Mouse (Mus musculus) neural tube, embryonic 11.5 days (tissue): ENCODE results near the gene Lrrc8a. TPM values are rescaled to one million over a fixed set of nuclear protein-coding genes. Genes with fewer than 3 reads are reported as not detected.

ENCODE experiments used
- ATAC-seq: fragments of 200-750 bp; cut with Nextera tagmentation; 2 replicates; pipeline ENCODE4 v1.8.0; 2017; ENCODE audit warnings: moderate number of reproducible peaks, mild to moderate bottlenecking, moderate TSS enrichment, moderate library complexity; ENCODE audit not compliant: insufficient read depth, low FRiP score, low TSS enrichment
- DNase-seq: peaks from one replicate; pipeline ENCODE4 v3.0.0-alpha.2; 2015; ENCODE audit warnings: low spot score
- H3K27ac ChIP-seq: fragments of 300-500 bp; sonication (generic); 2 replicates; pipeline ENCODE4 v1.5.1; 2014; ENCODE audit warnings: low read depth, mild to moderate bottlenecking, low read length
- H3K27me3 ChIP-seq: fragments of 300-500 bp; sonication (generic); 2 replicates; pipeline ENCODE4 v1.6.1; 2014; ENCODE audit warnings: mild to moderate bottlenecking, low read length, mixed read lengths; ENCODE audit not compliant: control insufficient read depth, insufficient read depth
- H3K36me3 ChIP-seq: fragments of 300-500 bp; sonication (generic); 2 replicates; pipeline ENCODE4 v1.6.1; 2014; ENCODE audit warnings: mild to moderate bottlenecking, low read length, moderate library complexity, mixed read lengths; ENCODE audit not compliant: control insufficient read depth, insufficient read depth
- H3K4me1 ChIP-seq: fragments of 300-500 bp; sonication (generic); 2 replicates; pipeline ENCODE4 v1.6.1; 2014; ENCODE audit warnings: low read length, mixed read lengths; ENCODE audit not compliant: control insufficient read depth, insufficient read depth
- H3K4me2 ChIP-seq: fragments of 300-500 bp; sonication (generic); 2 replicates; pipeline ENCODE4 v1.6.1; 2014; ENCODE audit warnings: low read depth, mild to moderate bottlenecking, moderate library complexity
- H3K4me3 ChIP-seq: fragments of 300-500 bp; sonication (generic); 2 replicates; pipeline ENCODE4 v1.5.1; 2014; ENCODE audit warnings: low read depth, low read length
- H3K9ac ChIP-seq: fragments of 300-500 bp; sonication (generic); 2 replicates; pipeline ENCODE4 v1.6.1; 2014; ENCODE audit warnings: mild to moderate bottlenecking, low read length
- H3K9me3 ChIP-seq: fragments of 300-500 bp; sonication (generic); 2 replicates; pipeline ENCODE4 v1.6.1; 2016; ENCODE audit warnings: low read length; ENCODE audit not compliant: control insufficient read depth
- WGBS: fragments of 180-500 bp; shearing (Covaris S2); extraction: QIAGEN DNeasy Blood & Tissue Kit; methylation state at CpG from one replicate; pipeline ENCODE4 v1.1.7; 2014; 5-methylcytosine and 5-hydroxymethylcytosine counted together
- polyA plus RNA-seq: library from polyadenylated mRNA; unstranded; fragments of >200 nt; fragmentation: Nextera tagmentation; extraction: Ambion mirVana; gene quantifications from 2 replicates; pipeline ENCODE4 v1.2.1, GENCODE M21; 2014

Gene Lrrc8a
- polyA plus RNA-seq, 1 experiment from 2014 or later, result 49.7 TPM

GRCm38 (mm10) chr2:30244595-30245178 lies 7.2 kb downstream of the Lrrc8a start:
- Histone ChIP-seq H3K27me3 (no peaks in the 10 kb centered on the region), H3K9ac (no peak overlapping the region), H3K4me2 (no peak overlapping the region), H3K4me3 (no peak overlapping the region), H3K36me3 (peaks cover 11% of the 10 kb centered on the region), H3K4me1 (no peaks in the 10 kb centered on the region), H3K9me3 (no peaks in the 10 kb centered on the region), H3K27ac (no peak overlapping the region)
- 76% methylated on average over 7 of the region's 7 CpGs for WGBS
- DNase-seq (no peak), ATAC-seq (no peak)

GRCm38 (mm10) chr2:30247036-30247435 lies 9.5 kb downstream of the Lrrc8a start:
- no peak overlapping the region for H3K4me2 ChIP-seq
- ATAC-seq (no peak), DNase-seq (no peak)
- peaks cover 6% of the 10 kb centered on the region for H3K36me3 ChIP-seq
- H3K4me3 ChIP-seq, result no peak overlapping the region
- H3K9ac ChIP-seq, result no peak overlapping the region
- no peak overlapping the region for H3K27ac ChIP-seq
- no peaks in the 10 kb centered on the region for H3K4me1 ChIP-seq
- no peaks in the 10 kb centered on the region for H3K9me3 ChIP-seq
- WGBS, result 93% methylated on average over 5 of the region's 5 CpGs
- no peaks in the 10 kb centered on the region for H3K27me3 ChIP-seq

GRCm38 (mm10) chr2:30247681-30248080 lies 10.2 kb downstream of the Lrrc8a start:
- WGBS, result 85% methylated on average over 4 of the region's 4 CpGs

GRCm38 (mm10) chr2:30249182-30249581 lies 11.7 kb downstream of the Lrrc8a start:
- peaks cover 6% of the 10 kb centered on the region for H3K36me3 ChIP-seq
- DNase-seq (no peak), ATAC-seq (no peak)
- no peaks in the 10 kb centered on the region for H3K9me3 ChIP-seq
- no peak overlapping the region for H3K4me2 ChIP-seq
- 96% methylated on average over 3 of the region's 3 CpGs for WGBS
- H3K4me3 ChIP-seq, result no peak overlapping the region
- H3K27me3 ChIP-seq, result no peaks in the 10 kb centered on the region
- H3K9ac ChIP-seq, result no peak overlapping the region; the same call in 1 of the 2 replicates
- no peak overlapping the region for H3K27ac ChIP-seq
- no peaks in the 10 kb centered on the region for H3K4me1 ChIP-seq

More at GRCm38 (mm10) chr2:30247681-30248080, 10.2 kb downstream of the Lrrc8a start:
- DNase-seq, result no peak
- Histone ChIP-seq H3K9ac (no peak overlapping the region), H3K9me3 (no peaks in the 10 kb centered on the region), H3K36me3 (peaks cover 6% of the 10 kb centered on the region), H3K4me1 (no peaks in the 10 kb centered on the region), H3K27ac (no peak overlapping the region), H3K27me3 (no peaks in the 10 kb centered on the region), H3K4me2 (no peak overlapping the region), H3K4me3 (no peak overlapping the region)
- ATAC-seq, result no peak

- Histone ChIP-seq H3K9ac (no peak overlapping the region), H3K4me3 (no peak overlapping the region), H3K36me3 (peaks cover 11% of the 10 kb centered on the region), H3K27me3 (no peaks in the 10 kb centered on the region), H3K9me3 (no peaks in the 10 kb centered on the region), H3K4me1 (no peaks in the 10 kb centered on the region), H3K27ac (no peak overlapping the region), H3K4me2 (no peak overlapping the region)
- ATAC-seq (no peak), DNase-seq (no peak)
- WGBS, result 88% methylated on average over 10 of the region's 10 CpGs
These were observed 12.9 kb downstream of the Lrrc8a start for GRCm38 (mm10) chr2:30250166-30251128.

GRCm38 (mm10) chr2:30251417-30252104 lies 14.0 kb downstream of the Lrrc8a start:
- ATAC-seq (no peak), DNase-seq (no peak)
- no peaks in the 10 kb centered on the region for H3K4me1 ChIP-seq
- H3K4me2 ChIP-seq, result no peak overlapping the region
- H3K36me3 ChIP-seq, result peaks cover 21% of the 10 kb centered on the region
- 71% methylated on average over 5 of the region's 5 CpGs for WGBS
- no peak overlapping the region for H3K27ac ChIP-seq
- H3K4me3 ChIP-seq, result no peak overlapping the region
- no peaks in the 10 kb centered on the region for H3K9me3 ChIP-seq
- no peaks in the 10 kb centered on the region for H3K27me3 ChIP-seq
- no peak overlapping the region for H3K9ac ChIP-seq

GRCm38 (mm10) chr2:30252521-30252920 lies 15.0 kb downstream of the Lrrc8a start:
- Histone ChIP-seq H3K27me3 (no peaks in the 10 kb centered on the region), H3K4me3 (no peak overlapping the region), H3K4me1 (no peaks in the 10 kb centered on the region), H3K4me2 (no peak overlapping the region), H3K9ac (no peak overlapping the region), H3K36me3 (peaks cover 29% of the 10 kb centered on the region), H3K27ac (no peak overlapping the region), H3K9me3 (no peaks in the 10 kb centered on the region)
- ATAC-seq (no peak), DNase-seq (no peak)
- WGBS, result 88% methylated on average over 3 of the region's 3 CpGs

- no peak for DNase-seq
- Histone ChIP-seq H3K27ac (no peak overlapping the region), H3K4me2 (no peak overlapping the region), H3K4me1 (no peaks in the 10 kb centered on the region), H3K9me3 (no peaks in the 10 kb centered on the region), H3K4me3 (no peak overlapping the region), H3K27me3 (no peaks in the 10 kb centered on the region), H3K36me3 (peaks cover 34% of the 10 kb centered on the region), H3K9ac (no peak overlapping the region)
- no peak for ATAC-seq
- WGBS, result 87% methylated on average over 5 of the region's 5 CpGs
These were observed 16.3 kb downstream of the Lrrc8a start for GRCm38 (mm10) chr2:30253809-30254208.
